Mouse (Mus musculus): ENCODE results near the gene Ttc21a. TPM values are rescaled to one million over a fixed set of nuclear protein-coding genes. Genes with fewer than 3 reads are reported as not detected.

Ttc21a gene
- total and polyA plus RNA-seq, 3 experiments = 0.21 to 0.47 TPM; not detected in 1

DNA sequence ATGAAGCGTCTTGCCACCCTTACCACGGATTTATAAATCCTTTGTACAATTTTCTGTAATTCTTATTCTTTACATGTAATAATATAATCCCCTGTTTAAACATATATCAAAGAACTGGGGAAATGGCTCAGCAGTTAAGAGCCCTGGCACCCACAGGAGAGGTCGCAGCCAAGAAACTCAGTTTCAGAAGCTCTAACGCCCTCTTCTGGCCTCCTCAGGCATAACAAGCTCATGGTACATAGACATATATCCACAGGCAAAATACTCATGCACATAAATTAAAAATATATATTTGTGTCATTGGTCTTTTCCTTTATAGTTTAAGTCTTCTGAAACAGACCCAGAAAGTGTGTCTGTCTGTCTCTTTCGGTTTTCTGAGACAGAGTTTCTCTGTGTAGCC is 37.2 kb downstream of the Ttc21a start:
- Histone ChIP-seq H3K79me2 (replicated peaks; ENCODE audit: control insufficient read depth, extremely low read depth, insufficient read depth, poor library complexity, severe bottlenecking) (peaks cover 12% of the 10 kb centered on the region), H3K27ac (ENCODE audit: insufficient read depth, low read depth) (no peak overlapping the region), H3K27me3 (replicated peaks) (no peaks in the 10 kb centered on the region), H3K9ac (ENCODE audit: insufficient read depth, low read depth) (no peak overlapping the region), H3K36me3 (replicated peaks in 1 of 2; ENCODE audit: control insufficient read depth in 1 of 2, insufficient read depth in 1 of 2, low read length in 1 of 2) (peaks cover 39 to 53% of the 10 kb centered on the region in 2 experiments), H3K4me3 (replicated peaks in 1 of 3; ENCODE audit: low read depth in 2 of 3, low read length in 2 of 3, poor library complexity in 1 of 3) (no peak overlapping the region), H3K4me1 (ENCODE audit: control insufficient read depth in 1 of 2, insufficient read depth in 2 of 2) (peaks cover 21 to 53% of the 10 kb centered on the region in 2 experiments), H3K9me3 (replicated peaks; ENCODE audit: low read length) (peaks cover 2% of the 10 kb centered on the region), H3K4me2 (ENCODE audit: insufficient read depth, low read depth, poor library complexity, severe bottlenecking) (no peak overlapping the region)
- dilution Hi-C loops (cut with MboI; ENCODE audit: extremely low pct_ligation_motif_present, extremely low pct_unique_long_range_greater_than_20kb, low sequenced_read_pairs) (no loop called here), in situ Hi-C loops (cut with MboI; ENCODE audit: low pct_ligation_motif_present, low pct_unique_long_range_greater_than_20kb, low sequenced_read_pairs) (no loop called here)
- TF ChIP-seq E2F4 (IDR thresholded peaks at IDR 0.05; ENCODE audit: insufficient replicate concordance, low read depth, low read length) (no peak), CTCF (conservative IDR thresholded peaks at IDR 0.05 in 1 of 2, IDR thresholded peaks at IDR 0.05 in 1 of 2; ENCODE audit: low read depth in 2 of 2, low read length in 2 of 2) (peak in 1 of 2 experiments; percentile 39; a peak in 2 of 4 replicates), IRF4 (IDR thresholded peaks at IDR 0.05; ENCODE audit: low read depth, low read length) (no peak), MXI1 (IDR thresholded peaks at IDR 0.05; ENCODE audit: low read depth, low read length) (0 out of 2 replicates have a peak, but pooled peaks have one; percentile 1)
- DNase-seq (ENCODE audit: extremely low read depth) = no peak

DNA sequence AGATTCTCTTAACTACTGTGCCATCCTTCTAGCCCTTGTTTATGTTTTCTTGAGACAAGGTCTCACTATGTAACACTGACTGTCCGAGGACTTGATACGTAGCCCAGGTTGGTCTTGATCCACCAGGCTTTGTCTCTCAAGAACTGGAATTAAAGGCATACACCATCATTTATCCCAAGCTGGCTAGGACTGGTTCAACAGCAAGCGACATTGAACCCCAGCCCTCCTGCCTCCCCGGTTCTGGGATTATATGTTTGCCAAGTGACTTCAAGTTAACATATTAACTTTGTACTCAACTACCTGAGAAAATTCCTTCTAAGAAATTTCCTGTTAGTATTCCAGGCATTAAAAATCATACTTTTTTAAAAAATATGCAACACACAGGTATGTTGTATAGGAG is 37.9 kb downstream of the Ttc21a start:
- no peak overlapping the region for H3K9ac ChIP-seq (ENCODE audit: insufficient read depth, low read depth)
- peaks cover 2% of the 10 kb centered on the region for H3K9me3 ChIP-seq (replicated peaks; ENCODE audit: low read length)
- H3K4me1 ChIP-seq (ENCODE audit: control insufficient read depth in 1 of 2, insufficient read depth in 2 of 2) = peaks cover 25 to 58% of the 10 kb centered on the region in 2 experiments
- no peak overlapping the region for H3K27ac ChIP-seq (ENCODE audit: insufficient read depth, low read depth)
- H3K36me3 ChIP-seq (replicated peaks in 1 of 2; ENCODE audit: control insufficient read depth in 1 of 2, insufficient read depth in 1 of 2, low read length in 1 of 2) = peaks cover 39 to 50% of the 10 kb centered on the region in 2 experiments
- TF ChIP-seq MAFK (IDR thresholded peaks at IDR 0.05; ENCODE audit: insufficient replicate concordance, low read length) (no peak), JUND (conservative IDR thresholded peaks at IDR 0.05; ENCODE audit: low read depth, low read length) (no peak), POLR2AphosphoS2 (IDR thresholded peaks at IDR 0.05; ENCODE audit: low read depth, low read length) (no peak), ZMIZ1 (IDR thresholded peaks at IDR 0.05; ENCODE audit: low read depth, low read length) (no peak), UBTF (IDR thresholded peaks at IDR 0.05; ENCODE audit: low read depth, low read length) (no peak), ZNF384 (IDR thresholded peaks at IDR 0.05; ENCODE audit: low read depth, low read length) (no peak), CTCF (conservative IDR thresholded peaks at IDR 0.05 in 1 of 2, IDR thresholded peaks at IDR 0.05 in 1 of 2; ENCODE audit: low read depth in 2 of 2, low read length in 2 of 2) (no peak), USF1 (IDR thresholded peaks at IDR 0.05; ENCODE audit: low read depth, low read length) (no peak), GABPA (IDR thresholded peaks at IDR 0.05; ENCODE audit: insufficient replicate concordance, low read depth, low read length) (no peak), ELF1 (IDR thresholded peaks at IDR 0.05; ENCODE audit: low read depth, low read length) (no peak), SMC3 (IDR thresholded peaks at IDR 0.05; ENCODE audit: low read depth, low read length) (no peak), MXI1 (IDR thresholded peaks at IDR 0.05; ENCODE audit: low read depth, low read length) (no peak), NRF1 (IDR thresholded peaks at IDR 0.05; ENCODE audit: low read depth, low read length) (no peak), ZC3H11A (IDR thresholded peaks at IDR 0.05; ENCODE audit: low read depth, low read length) (no peak), TBP (conservative IDR thresholded peaks at IDR 0.05; ENCODE audit: low read depth, low read length) (no peak), BHLHE40 (IDR thresholded peaks at IDR 0.05; ENCODE audit: low read depth, low read length) (no peak), CHD2 (IDR thresholded peaks at IDR 0.05; ENCODE audit: low read length) (no peak), SIN3A (IDR thresholded peaks at IDR 0.05; ENCODE audit: low read length) (no peak)
- in situ Hi-C loops (cut with MboI; ENCODE audit: low pct_ligation_motif_present, low pct_unique_long_range_greater_than_20kb, low sequenced_read_pairs) (no loop called here), dilution Hi-C loops (cut with MboI; ENCODE audit: extremely low pct_ligation_motif_present, extremely low pct_unique_long_range_greater_than_20kb, low sequenced_read_pairs) (no loop called here)
- no peak overlapping the region for H3K4me3 ChIP-seq (replicated peaks in 1 of 3; ENCODE audit: low read depth in 2 of 3, low read length in 2 of 3, poor library complexity in 1 of 3)
- no peaks in the 10 kb centered on the region for H3K27me3 ChIP-seq (replicated peaks)
- H3K4me2 ChIP-seq (ENCODE audit: insufficient read depth, low read depth, poor library complexity, severe bottlenecking) = no peak overlapping the region
- no peak for DNase-seq (ENCODE audit: extremely low read depth)
- peaks cover 19% of the 10 kb centered on the region for H3K79me2 ChIP-seq (replicated peaks; ENCODE audit: control insufficient read depth, extremely low read depth, insufficient read depth, poor library complexity, severe bottlenecking)
